Mouse (Mus musculus) embryonic facial prominence, embryonic 14.5 days (tissue): ENCODE data around the gene Gm9817. TPM values are rescaled to one million over a fixed set of nuclear protein-coding genes. Genes with fewer than 3 reads are reported as not detected.
A peak's percentile ranks its signal among the peaks of the same experiment; 100 is the strongest.
"Not testable (repeated sequence)": the region's sequence is repeated elsewhere in the genome, so short reads cannot be mapped to it uniquely, and the experiment has no call there.

ENCODE experiments used
- ATAC-seq: fragments of 200-750 bp; cut with Nextera tagmentation; 2 replicates; pipeline ENCODE4 v1.8.0; 2017; ENCODE audit warnings: low read depth, moderate number of reproducible peaks, moderate TSS enrichment
- DNase-seq: peaks from one replicate; pipeline ENCODE4 v3.0.0-alpha.2; 2015; ENCODE audit warnings: low spot score
- H3K27ac ChIP-seq: fragments of 300-500 bp; sonication (generic); replicated peaks from 2 replicates; pipeline ENCODE4 v1.5.1; 2014; ENCODE audit warnings: low read depth, mild to moderate bottlenecking, low read length, moderate library complexity
- H3K27me3 ChIP-seq: fragments of 300-500 bp; sonication (generic); replicated peaks from 2 replicates; pipeline ENCODE4 v1.6.1; 2014; ENCODE audit warnings: low read length; ENCODE audit not compliant: control insufficient read depth, insufficient read depth
- H3K36me3 ChIP-seq: fragments of 300-500 bp; sonication (generic); 2 replicates; pipeline ENCODE4 v1.6.1; 2014; ENCODE audit warnings: low read length, mixed read lengths; ENCODE audit not compliant: control insufficient read depth, insufficient read depth
- H3K4me1 ChIP-seq: fragments of 300-500 bp; sonication (generic); 2 replicates; pipeline ENCODE4 v1.6.1; 2014; ENCODE audit warnings: antibody characterized with exemption, low read length; ENCODE audit not compliant: control insufficient read depth, insufficient read depth
- H3K4me2 ChIP-seq: fragments of 300-500 bp; sonication (generic); 2 replicates; pipeline ENCODE4 v1.6.1; 2014; ENCODE audit warnings: low read depth, mild to moderate bottlenecking, low read length, moderate library complexity, mixed read lengths
- H3K4me3 ChIP-seq: fragments of 300-500 bp; sonication (generic); 2 replicates; pipeline ENCODE4 v1.5.1; 2014; ENCODE audit warnings: low read depth, mild to moderate bottlenecking, low read length
- H3K9ac ChIP-seq: fragments of 300-500 bp; sonication (generic); 2 replicates; pipeline ENCODE4 v1.6.1; 2014; ENCODE audit warnings: low read depth, mild to moderate bottlenecking, low read length, moderate library complexity, mixed read lengths
- H3K9me3 ChIP-seq: fragments of 300-500 bp; sonication (generic); 2 replicates; pipeline ENCODE4 v1.6.1; 2016; ENCODE audit warnings: low read length; ENCODE audit not compliant: control insufficient read depth
- WGBS: fragments of 180-500 bp; shearing (Covaris S2); extraction: QIAGEN DNeasy Blood & Tissue Kit; methylation state at CpG from one replicate; pipeline ENCODE4 v1.1.7; 2014; 5-methylcytosine and 5-hydroxymethylcytosine counted together
- polyA plus RNA-seq: library from polyadenylated mRNA; unstranded; fragments of >200 nt; fragmentation: Nextera tagmentation; extraction: Ambion mirVana; gene quantifications from 2 replicates; pipeline ENCODE4 v1.2.1, GENCODE M21; 2014

The Gm9817 gene
- polyA plus RNA-seq: 0.17 TPM in 1 of 2 replicates, not detected in the other

GRCm38 (mm10) chr13:45078392-45078791 is at the start of gene Gm9817:
Gene Gm9817 (plus strand): TSS chr13:45078692.
- H3K9ac ChIP-seq, H3K4me1 ChIP-seq, H3K27me3 ChIP-seq, DNase-seq, ATAC-seq, H3K36me3 ChIP-seq, H3K27ac ChIP-seq, H3K4me3 ChIP-seq: not testable (repeated sequence)
- Histone ChIP-seq H3K9me3 (peaks cover 14% of the 10 kb centered on the region), H3K4me2 (0 out of 2 replicates have a peak within 1 kb of the TSS, but pooled peaks have one; percentile 12)
- WGBS: 55% methylated on average over 15 of the region's 16 CpGs

- H3K36me3 ChIP-seq: no peaks in the 10 kb centered on the region
- no peak for DNase-seq
- H3K27ac ChIP-seq: no peak overlapping the region
- H3K4me3 ChIP-seq: no peak overlapping the region
- no peak overlapping the region for H3K4me2 ChIP-seq
- WGBS: 70% methylated on average over 1 of the region's 1 CpGs
- H3K27me3 ChIP-seq: no peaks in the 10 kb centered on the region
- no peak overlapping the region for H3K9ac ChIP-seq
- no peak for ATAC-seq
- H3K9me3 ChIP-seq: no peaks in the 10 kb centered on the region
- no peaks in the 10 kb centered on the region for H3K4me1 ChIP-seq
Observed at GRCm38 (mm10) chr13:45029791-45030190, 48.7 kb upstream of the Gm9817 start.

DNA sequence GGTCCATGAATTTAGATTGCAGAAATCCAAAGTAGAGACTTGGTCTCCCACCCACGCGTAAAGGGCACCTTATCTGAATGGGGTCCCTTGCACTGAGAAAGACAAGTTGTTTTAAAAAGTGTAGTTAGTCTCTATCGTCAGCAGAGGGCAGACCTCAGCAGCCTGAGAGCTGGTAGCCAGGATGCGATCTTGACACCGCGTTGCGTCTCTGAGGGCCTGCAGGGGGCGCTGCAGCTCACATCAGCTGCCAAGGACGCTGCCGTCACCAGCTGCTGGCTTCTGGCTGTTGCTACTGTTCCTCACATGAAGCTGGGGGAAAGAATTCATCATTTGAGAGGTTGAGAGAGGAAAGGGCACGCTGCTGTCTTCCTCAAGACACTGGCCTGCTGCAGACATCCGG is 47.7 kb upstream of the Gm9817 start:
- 11% methylated on average over 12 of the region's 12 CpGs for WGBS
- H3K4me2 ChIP-seq: no peak overlapping the region; the same call in 1 of the 2 replicates
- H3K4me3 ChIP-seq: no peak overlapping the region
- H3K4me1 ChIP-seq: no peaks in the 10 kb centered on the region
- ATAC-seq: peak; percentile 74; the same call in 1 of the 2 replicates
- no peak overlapping the region for H3K9ac ChIP-seq
- no peaks in the 10 kb centered on the region for H3K36me3 ChIP-seq
- H3K27ac ChIP-seq: no peak overlapping the region
- DNase-seq: peak; percentile 94
- no peaks in the 10 kb centered on the region for H3K9me3 ChIP-seq
- H3K27me3 ChIP-seq: no peaks in the 10 kb centered on the region

DNA sequence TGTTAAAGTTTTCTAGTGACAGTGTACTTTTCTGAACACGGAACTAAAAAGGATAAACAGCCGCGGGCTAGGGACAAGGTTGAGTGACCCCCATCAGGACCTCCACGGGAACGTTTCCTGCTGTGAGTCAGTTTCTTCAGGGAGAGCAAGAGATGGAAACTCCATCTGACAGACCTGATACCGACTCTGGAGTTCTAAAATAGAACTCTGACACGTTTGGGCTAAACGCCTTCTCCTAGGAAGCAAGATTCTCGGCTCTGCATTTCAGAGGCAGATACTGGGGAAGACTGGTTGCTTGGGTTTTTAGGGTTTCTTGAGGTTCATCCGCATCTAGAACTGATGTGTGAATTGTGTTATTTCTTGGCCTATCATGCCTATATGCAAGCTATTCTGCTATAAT is 47.2 kb upstream of the Gm9817 start:
- Histone ChIP-seq H3K9ac (no peak overlapping the region), H3K36me3 (no peaks in the 10 kb centered on the region), H3K9me3 (no peaks in the 10 kb centered on the region), H3K27me3 (no peaks in the 10 kb centered on the region), H3K4me3 (no peak overlapping the region), H3K27ac (no peak overlapping the region), H3K4me2 (no peak overlapping the region; the same call in 1 of the 2 replicates), H3K4me1 (no peaks in the 10 kb centered on the region)
- DNase-seq: no peak
- ATAC-seq: no peak
- 35% methylated on average over 10 of the region's 10 CpGs for WGBS

DNA sequence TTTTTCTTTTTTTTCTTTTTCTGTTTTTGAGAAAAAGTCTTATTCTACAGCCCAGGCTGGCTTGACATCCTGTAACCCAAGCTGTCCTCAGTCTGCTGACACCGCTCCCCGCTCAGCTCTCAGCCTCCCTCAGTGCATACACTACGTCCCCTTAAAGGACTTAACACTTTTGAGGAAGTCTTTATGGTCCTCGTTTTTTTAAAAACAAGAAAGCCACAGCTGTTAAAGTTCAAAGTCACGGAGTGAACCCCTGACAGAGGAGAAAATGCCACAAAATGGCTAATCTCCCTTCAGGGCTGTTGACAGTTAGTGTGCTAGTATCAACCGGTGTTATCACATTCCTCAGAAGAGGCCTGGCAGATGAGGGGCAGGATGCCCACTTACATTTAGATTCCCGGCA is 46.7 kb upstream of the Gm9817 start:
- Histone ChIP-seq H3K4me3 (no peak overlapping the region), H3K36me3 (no peaks in the 10 kb centered on the region), H3K9me3 (no peaks in the 10 kb centered on the region), H3K27ac (no peak overlapping the region), H3K4me2 (no peak overlapping the region), H3K9ac (no peak overlapping the region), H3K4me1 (no peaks in the 10 kb centered on the region), H3K27me3 (no peaks in the 10 kb centered on the region)
- 45% methylated on average over 7 of the region's 7 CpGs for WGBS
- no peak for ATAC-seq
- DNase-seq: no peak

DNA sequence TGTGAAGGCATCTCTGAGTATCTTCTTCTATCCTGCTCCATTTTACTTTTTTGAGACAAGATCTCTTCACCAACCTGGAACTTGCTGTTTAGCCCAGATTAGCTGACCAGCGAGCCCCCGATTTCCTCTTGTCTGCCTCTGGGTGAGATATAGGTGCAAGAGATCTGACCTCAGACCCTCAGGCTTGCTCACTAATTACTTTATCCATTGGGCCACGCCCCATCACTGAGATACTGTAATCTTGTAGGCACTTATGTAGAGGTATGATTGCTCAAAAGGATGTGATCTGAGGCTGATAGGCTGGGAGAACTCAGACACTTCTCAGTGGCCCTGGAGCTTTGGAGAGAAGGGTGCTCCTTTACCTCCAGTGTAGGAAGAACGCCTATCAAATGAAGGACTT is 46.0 kb upstream of the Gm9817 start:
- Histone ChIP-seq H3K36me3 (no peaks in the 10 kb centered on the region), H3K4me3 (no peak overlapping the region), H3K9me3 (no peaks in the 10 kb centered on the region), H3K4me2 (no peak overlapping the region), H3K4me1 (no peaks in the 10 kb centered on the region), H3K9ac (no peak overlapping the region), H3K27me3 (no peaks in the 10 kb centered on the region), H3K27ac (no peak overlapping the region)
- 85% methylated on average over 4 of the region's 4 CpGs for WGBS
- ATAC-seq (no peak), DNase-seq (no peak)

GRCm38 (mm10) chr13:45033360-45033759 is 45.1 kb upstream of the Gm9817 start:
- ATAC-seq (no peak), DNase-seq (no peak)
- Histone ChIP-seq H3K4me2 (no peak overlapping the region), H3K4me1 (no peaks in the 10 kb centered on the region), H3K36me3 (no peaks in the 10 kb centered on the region), H3K27me3 (no peaks in the 10 kb centered on the region), H3K9me3 (no peaks in the 10 kb centered on the region), H3K9ac (no peak overlapping the region), H3K27ac (no peak overlapping the region), H3K4me3 (no peak overlapping the region)
- WGBS: 90% methylated on average over 10 of the region's 10 CpGs

- no peak for ATAC-seq
- H3K9me3 ChIP-seq: no peaks in the 10 kb centered on the region
- peak overlapping the region; percentile 28 for H3K4me2 ChIP-seq
- no peaks in the 10 kb centered on the region for H3K4me1 ChIP-seq
- no peak overlapping the region for H3K27ac ChIP-seq
- no peaks in the 10 kb centered on the region for H3K27me3 ChIP-seq
- 17% methylated on average over 7 of the region's 7 CpGs for WGBS
- no peak overlapping the region for H3K9ac ChIP-seq
- no peaks in the 10 kb centered on the region for H3K36me3 ChIP-seq
- DNase-seq: peak; percentile 56
- H3K4me3 ChIP-seq: no peak overlapping the region
Observed at GRCm38 (mm10) chr13:45034759-45035158, 43.7 kb upstream of the Gm9817 start.

GRCm38 (mm10) chr13:45036417-45036816 is 42.1 kb upstream of the Gm9817 start:
- ATAC-seq (no peak), DNase-seq (no peak)
- Histone ChIP-seq H3K27me3 (no peaks in the 10 kb centered on the region), H3K4me1 (peaks cover 3% of the 10 kb centered on the region; the same call in 1 of the 2 replicates), H3K27ac (no peak overlapping the region), H3K9me3 (no peaks in the 10 kb centered on the region), H3K4me3 (no peak overlapping the region), H3K9ac (no peak overlapping the region), H3K36me3 (no peaks in the 10 kb centered on the region), H3K4me2 (no peak overlapping the region)
- 65% methylated on average over 4 of the region's 4 CpGs for WGBS
